Mouse (Mus musculus) G1E-ER4 (cell line): ENCODE results near the gene Rfng. TPM values are rescaled to one million over a fixed set of nuclear protein-coding genes. Genes with fewer than 3 reads are reported as not detected.

ENCODE experiments used
- GATA1 ChIP-seq: IDR thresholded peaks from one replicate; pipeline ENCODE4 v1.8.0; 2012; ENCODE audit warnings: low read length, inconsistent platforms
- polyA plus RNA-seq: library from polyadenylated mRNA; stranded (reverse); fragments of >175 nt; gene quantifications from 2 replicates; pipeline ENCODE4 v1.2.3, GENCODE M21; 2012

Gene Rfng
- polyA plus RNA-seq, 1 experiment: 50.0 TPM

DNA sequence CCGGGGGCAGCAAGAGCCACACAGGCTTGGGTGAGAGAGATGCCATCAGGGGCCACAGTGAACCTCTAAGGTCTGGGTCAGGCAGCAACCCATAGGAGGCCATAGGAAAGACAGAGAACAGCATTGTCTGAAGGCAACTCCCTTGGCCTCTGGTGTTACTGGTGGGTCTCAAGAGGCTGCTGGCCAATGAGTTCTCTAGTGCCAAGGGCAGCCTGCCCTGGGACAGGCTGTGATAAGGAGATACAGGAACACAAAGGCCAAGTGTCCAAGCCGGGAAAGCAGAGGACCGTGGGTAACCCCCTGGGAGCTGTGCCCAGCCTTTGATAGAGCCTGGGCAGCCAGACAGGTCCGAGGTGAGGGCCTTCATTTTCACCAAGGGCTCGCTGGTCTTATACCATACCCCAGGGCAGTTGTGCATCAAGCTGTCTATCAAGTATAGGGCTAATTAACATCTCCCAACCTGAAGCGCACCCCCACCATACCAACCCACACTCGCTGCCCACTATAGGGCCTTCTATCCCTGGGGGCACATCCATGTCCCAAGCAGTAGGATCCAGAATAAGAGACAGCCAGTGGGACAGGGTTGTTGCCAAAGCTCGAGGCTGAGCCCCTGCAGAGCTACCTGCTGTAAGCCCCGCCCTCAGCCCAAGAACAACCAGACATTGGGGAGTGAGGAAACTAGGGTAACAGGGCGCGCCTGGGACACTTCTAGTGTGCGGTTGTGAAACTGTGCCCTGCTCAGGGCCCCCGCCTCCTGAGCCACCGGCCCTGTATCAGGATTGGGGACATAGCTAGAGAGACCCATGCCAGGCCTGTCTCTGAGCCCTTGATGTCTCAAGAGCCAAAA lies 37.3 kb upstream of the Rfng start:
- TF ChIP-seq GATA1: no peak

DNA sequence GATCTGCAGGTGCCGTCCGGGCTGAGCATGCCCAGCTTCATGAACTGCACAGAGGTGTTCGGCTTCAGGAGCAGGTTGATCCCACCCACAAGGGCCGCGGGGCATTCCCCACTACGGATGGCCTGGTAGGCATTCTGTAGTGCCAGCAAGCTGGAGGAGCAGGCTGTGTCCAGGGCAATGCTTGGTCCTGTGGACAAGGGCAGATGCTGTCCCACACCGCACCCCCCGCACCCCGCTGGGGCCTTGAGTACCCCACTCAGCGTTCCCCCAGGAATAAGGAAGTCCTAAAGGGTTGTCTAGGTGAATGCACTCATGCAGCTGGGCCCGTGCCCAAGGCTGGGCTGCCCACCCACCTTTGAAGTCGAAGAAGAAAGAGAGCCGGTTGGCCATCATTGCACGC lies 36.5 kb upstream of the Rfng start:
- TF ChIP-seq GATA1: no peak

DNA sequence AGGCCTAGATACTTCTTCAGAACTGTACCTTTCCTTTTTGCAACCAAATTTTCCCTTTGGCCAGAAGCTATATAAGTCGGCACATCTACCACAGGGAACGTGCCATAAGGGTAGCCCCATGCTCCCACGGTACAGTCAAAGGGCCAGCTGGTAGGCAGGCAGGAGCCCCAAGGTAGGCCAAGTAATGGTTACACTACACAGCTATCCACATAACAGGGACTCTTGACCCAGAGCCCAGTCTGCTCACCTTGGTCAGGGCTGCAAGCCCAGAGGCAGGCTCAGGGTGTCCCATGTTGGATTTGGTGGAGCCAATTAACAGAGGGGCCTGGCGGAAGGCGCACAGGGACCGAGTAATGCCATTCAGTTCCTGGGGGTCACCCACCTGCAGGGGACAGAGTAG lies 35.5 kb upstream of the Rfng start:
- no peak for TF ChIP-seq GATA1

DNA sequence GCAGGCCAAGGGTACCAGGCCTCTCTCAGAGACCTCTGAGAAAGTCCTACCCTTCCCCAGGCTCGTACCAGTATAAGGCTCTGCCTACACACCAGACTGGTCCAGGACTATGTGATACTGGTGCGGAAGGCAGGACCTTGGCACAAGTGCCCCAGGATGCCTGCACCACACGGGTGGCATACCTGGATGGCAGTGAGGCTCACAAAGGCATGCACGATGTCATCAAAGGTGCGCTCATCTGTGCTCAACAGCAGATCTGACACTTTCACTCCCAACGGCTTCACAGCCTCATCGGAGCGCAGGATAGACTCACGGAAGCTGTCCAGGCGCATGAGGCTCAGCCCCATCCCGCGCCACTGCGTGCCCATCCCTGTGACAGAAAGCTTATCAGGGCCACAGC lies 34.2 kb upstream of the Rfng start:
- no peak for TF ChIP-seq GATA1

DNA sequence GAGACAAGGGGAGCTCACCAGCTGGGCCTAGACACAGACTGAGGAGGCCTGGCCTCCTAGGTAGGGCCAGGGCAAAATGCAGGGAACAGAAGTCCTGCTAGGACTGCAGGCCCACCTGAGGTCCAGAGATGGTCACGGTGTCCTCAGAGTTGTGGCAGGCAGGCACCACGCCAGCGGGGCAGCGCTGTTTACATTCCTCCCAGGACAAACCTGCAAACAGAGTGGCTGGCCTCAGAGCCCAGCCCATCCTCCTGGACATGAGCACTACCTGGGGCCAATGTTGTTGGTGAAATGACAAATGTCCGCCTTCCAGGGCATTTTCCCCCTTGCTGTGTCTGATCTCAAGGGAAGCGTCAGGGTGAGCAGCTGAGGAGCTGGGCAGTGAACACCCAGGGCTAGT lies 33.4 kb upstream of the Rfng start:
- no peak for TF ChIP-seq GATA1

DNA sequence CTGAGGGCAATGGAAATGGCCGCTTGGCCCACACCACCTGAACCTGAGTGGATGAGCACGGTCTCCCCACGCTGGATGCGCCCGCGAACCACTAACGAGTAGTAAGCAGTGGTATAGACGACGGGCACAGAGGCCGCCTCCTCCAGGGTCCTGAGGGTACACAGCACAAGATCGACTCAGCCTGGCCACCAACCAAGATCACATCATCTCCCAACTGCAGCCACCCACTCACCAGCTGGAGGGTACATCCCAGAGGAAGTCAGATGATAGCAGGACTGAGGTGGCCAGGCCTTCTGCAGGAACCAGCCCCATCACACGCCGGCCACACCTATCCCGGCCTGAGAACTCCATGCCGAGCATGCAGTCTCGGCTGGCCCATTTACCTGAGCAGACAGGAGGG lies 28.1 kb upstream of the Rfng start:
- no peak for TF ChIP-seq GATA1

DNA sequence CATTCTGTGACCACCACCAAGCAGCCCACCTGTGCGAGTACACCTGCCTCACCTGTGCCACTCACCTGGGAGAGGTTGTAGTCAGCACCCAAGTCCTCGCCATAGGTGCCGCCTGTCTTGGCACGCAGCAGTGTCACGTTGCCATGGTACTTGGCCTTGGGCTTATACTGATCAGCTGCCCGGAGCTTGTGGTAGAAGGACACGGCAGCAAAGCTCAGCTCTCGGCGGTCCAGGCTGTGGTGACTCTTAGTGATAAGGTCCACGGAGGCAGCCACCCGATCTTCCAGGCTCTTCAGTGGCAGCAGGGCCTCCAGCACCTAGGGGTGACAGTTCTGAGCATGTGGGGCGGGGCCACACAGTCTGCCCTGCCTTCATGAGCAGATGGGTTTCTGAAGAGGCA lies 24.0 kb upstream of the Rfng start:
- no peak for TF ChIP-seq GATA1

DNA sequence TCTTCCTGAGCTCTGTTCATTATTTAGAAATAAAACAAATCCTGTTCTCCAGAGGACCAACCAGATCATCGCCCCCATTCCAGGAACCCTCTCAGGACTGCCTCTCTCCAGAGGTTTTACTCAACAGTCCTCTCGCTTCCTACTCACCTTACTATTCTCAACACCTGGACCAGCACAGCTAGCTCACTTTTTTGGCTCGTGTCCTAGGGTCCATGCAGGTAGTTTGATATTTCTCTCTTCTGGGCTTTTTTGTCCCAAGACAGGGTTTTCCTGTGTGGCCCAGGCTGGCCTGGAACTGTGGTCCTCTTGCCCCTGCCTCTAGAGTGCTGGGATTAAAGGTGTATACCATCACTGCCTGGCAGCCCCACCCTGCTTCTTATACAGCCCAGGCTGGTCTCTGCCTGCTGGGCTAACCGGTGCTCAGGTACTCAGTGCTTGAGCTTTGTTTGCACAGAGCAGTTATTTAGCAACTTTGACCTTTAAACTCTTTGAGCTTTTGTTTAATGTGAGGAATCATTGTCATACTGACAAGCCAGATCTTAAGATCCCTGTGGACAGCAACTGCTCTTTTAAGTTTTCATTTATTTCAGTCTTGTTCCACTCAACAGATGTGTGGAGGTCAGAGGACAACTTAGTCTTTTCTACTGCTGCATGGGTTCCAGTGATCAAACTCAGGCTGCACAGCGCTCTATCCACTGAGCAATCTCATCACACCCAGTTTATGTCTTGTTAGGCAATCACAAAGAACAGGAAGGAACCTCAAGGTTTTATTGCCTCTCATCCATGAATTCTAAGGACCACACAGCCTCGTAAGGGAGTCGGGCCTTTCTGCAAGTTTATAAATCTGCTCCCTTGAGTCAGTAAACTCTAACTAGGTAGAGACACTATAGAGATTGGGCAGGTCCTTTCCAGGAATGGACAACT lies 21.6 kb upstream of the Rfng start:
- TF ChIP-seq GATA1: no peak

DNA sequence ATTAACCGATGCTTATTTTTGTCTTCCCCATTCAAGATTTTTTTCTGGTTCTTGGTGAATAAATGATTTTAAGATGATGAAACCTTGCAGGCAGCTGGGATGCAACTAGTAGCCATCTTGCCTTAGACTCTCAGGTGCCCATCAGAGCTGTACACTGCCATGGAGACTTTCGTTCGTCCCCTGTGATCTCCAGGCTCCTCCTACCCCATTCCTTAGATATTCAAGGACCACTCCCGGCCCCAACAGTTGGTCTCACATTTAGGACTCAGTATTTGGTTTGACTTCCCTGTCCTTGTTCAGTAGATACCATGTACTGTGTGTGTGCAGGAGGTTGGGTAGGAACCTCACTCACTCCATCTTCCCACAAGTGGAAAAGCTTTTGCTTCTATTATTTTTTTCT lies 20.8 kb upstream of the Rfng start:
- TF ChIP-seq GATA1: no peak

DNA sequence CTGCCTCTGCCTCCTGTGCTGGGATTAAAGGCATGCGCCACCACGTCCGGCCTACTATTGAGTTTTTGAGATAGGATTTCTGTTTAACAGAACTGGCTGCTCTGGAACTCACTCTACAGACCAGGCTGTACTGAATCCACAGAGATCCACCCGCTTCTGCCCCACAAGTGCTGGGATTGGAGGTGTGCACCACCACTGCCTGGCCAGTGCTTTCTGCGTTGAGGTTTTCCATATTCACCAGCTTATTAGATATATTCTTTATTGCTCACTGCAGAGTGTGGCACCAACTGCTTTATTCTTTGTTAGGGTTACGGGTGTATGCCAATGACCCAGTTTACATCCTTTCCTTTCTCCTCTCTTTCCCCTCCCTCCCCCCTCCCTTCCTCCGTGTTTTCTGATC lies 20.3 kb upstream of the Rfng start:
- TF ChIP-seq GATA1: no peak

DNA sequence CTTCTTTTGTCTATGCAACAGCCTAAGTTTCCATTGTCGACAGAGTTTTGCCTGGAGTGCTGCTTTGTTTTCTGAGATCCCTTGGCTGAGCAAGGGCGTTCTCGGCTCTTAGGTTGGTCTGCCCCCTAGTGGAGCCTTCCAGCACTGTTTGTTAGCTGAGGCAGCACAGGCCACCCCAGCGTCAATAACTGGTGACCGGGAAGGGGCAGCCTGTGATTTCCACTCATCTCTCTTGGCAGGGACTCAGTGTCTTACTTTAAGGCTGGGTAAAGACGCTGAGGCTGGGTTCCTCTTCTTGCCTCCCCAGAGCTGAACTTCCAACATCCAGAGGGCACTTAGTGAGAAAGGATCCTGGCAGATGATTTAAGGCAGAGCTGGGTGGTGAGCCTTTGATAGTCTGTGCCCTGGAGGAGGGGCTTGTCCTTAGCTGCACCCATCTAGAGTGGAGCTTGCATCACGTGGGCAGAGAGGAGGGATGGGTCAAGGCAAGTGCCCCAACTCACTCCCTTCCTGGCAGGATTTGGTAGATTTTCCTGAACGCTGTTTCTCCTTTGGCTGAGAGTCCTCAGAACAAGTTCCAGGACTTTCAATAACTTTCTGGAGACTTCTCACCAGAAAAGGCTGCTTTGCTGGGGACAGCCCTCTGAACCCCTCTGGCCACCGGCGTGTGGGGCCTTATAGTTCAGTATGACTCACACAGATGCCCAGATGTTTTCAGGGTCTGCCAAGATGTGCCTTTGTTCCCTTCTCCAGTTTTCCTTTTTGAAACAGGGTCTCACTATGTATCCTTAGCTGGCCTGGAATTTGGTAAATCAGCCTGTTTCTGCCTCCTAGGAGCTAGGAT lies 16.3 kb upstream of the Rfng start:
- no peak for TF ChIP-seq GATA1

DNA sequence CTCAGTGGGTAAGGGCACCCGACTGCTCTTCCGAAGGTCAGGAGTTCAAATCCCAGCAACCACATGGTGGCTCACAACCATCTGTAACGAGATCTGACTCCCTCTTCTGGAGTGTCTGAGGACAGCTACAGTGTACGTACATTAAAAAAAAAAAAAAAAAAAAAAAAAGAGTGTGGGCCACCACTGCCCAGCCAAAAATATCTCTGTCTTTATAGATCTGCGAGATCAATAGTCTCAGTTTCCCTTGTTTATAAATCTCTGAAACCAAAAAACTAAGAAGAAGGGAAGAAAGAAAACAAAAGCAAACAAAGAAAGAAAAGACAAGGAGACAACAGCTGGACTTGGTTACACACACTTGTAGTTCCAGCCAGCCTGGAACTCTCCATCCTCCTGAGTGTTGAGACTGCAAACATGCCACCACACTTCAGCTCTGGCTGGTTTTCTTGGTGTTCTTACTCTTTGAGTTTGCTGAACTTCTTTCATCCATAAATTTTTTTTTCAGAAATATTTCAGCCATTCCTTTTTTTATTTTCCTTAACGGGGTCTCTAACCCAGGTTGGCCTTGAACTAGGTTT lies 15.4 kb upstream of the Rfng start:
- TF ChIP-seq GATA1: no peak

DNA sequence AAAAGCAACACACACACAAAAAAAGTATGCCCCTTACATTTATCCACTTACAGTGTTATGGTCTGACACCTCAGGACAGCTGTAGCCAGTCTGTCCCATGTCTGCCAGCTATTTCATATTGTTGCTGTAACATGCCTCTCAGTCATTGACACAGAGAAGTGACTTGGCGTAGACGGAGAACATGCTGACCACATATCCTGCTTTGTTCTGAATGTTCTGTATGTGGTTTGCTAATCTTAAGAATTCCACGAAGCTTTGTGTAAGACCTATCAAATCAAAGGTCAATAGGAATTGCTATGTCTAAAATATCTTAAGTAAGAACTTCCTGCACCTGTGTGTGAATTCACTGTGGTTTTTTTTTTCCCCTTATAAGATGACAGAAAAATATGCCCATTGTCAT lies 14.2 kb upstream of the Rfng start:
- no peak for TF ChIP-seq GATA1

DNA sequence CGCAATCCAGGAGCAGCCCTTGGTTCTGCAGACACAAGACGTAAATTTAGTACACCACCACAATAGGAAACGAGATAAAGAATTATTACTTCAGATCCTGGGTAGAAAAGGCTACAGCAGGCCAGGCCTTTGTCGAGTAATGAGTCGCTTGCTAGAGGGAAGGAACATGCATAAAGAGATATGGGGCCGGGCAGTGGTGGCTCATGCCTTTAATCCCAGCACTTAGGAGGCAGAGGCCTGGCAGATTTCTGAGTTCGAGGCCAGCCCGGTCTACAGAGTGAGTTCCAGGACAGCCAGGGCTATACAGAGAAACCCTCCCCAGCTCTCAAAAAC lies 12.6 kb upstream of the Rfng start:
- TF ChIP-seq GATA1: no peak

DNA sequence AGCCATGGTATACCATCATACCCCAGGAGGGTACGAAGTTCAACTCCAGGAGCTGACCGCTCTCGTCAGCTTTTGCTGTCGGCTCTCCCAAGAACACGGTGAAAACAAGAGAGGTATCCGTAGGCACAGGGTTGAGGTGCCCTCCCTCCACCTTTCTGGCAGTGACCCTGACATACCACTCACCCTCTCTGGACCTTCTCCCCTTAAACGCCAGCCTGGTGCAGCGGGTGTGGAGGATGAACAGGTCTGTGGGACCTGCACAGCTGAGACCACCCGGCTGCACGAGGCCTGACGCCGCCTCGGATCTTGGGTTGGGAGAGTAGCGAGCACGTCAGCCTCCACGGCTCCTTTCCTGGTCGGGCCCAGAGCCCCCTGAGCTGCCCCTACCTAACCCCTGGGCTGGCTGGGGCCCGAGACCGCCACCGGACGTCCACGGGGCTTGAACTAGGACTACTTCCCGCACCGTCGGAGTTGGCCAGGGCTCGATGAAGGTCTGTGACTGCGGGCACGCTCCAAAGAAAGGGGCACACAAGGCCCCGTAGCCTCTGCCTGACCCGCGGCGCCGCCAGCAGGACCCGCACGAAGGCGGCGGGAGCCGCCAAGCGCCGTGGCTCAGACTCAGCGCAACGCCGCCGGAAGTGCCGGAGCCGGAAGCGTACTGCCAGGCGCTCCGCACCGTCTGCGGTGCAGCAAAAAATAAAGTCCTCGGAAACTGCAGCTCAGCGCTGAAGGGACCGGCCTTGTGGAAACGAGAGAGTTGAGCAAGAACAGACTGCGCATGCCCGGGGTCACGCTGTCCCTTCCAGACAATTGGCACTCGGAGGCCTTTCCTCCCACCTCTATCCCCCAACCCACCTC lies 12.0 kb upstream of the Rfng start, which contains the start of gene Dus1l:
TSS of gene Dus1l (minus strand) at position 648 of the 858 bp plus-strand sequence.
- TF ChIP-seq GATA1: no peak
